ENCODE assay signal across 9 mouse cellular contexts in genomic region chr8:120595963-120596362, GRCm38 (mm10). TPM values are rescaled to one million over a fixed set of nuclear protein-coding genes. Genes with fewer than 3 reads are reported as not detected.
DNase-seq lines count a peak whose midpoint lies in the region; ATAC-seq and TF ChIP-seq lines count a peak whose summit lies in the region.
"Had no signal": no experiment of that assay in that cellular context is flagged by ENCODE, and none has a peak within 500 bp of the region (broad histone marks: within the 10 kb centered on the region; RNA-seq: fewer than 3 reads in every experiment).

No protein-coding gene starts in this region.

- no peak overlapping the region for H3K27ac ChIP-seq in layer of hippocampus, adult 2 months
- no peak overlapping the region for H3K27ac ChIP-seq in neural tube, embryonic 12.5 days
- H3K27ac ChIP-seq: heart, embryonic 15.5 days had no signal

- TF ChIP-seq CTCF in layer of hippocampus, adult 2 months (conservative IDR thresholded peaks at IDR 0.05): peak; percentile 95
- TF ChIP-seq CTCF in E14TG2a.4 (conservative IDR thresholded peaks at IDR 0.05; ENCODE audit: low read length): peak; percentile 91

- H3K4me2 ChIP-seq in neural tube, embryonic 12.5 days (replicated peaks): no peak overlapping the region
- H3K4me2 ChIP-seq: heart, embryonic 15.5 days had no signal

- DNase-seq in layer of hippocampus, adult 2 months (ENCODE audit: low spot score in 2 of 2): no peak
- no peak for DNase-seq in layer of hippocampus, adult 9-11 months
- peak; percentile 47 for DNase-seq in T-cell, adult 2 months (ENCODE audit: low spot score)
- DNase-seq in embryo, embryonic 11.5 days (ENCODE audit: low read depth, low spot score): peak; percentile 56
- DNase-seq in kidney, postnatal 4 days: peak; percentile 74 to 76
- DNase-seq in layer of hippocampus, adult 9-10 months (ENCODE audit: low spot score): no peak

- H3K9me3 ChIP-seq in E14TG2a.4 (ENCODE audit: low read length): peaks cover 5% of the 10 kb centered on the region
- no peaks in the 10 kb centered on the region for H3K9me3 ChIP-seq in neural tube, embryonic 12.5 days
- H3K9me3 ChIP-seq: heart, embryonic 15.5 days had no signal

- no peaks in the 10 kb centered on the region for H3K36me3 ChIP-seq in E14TG2a.4 (ENCODE audit: insufficient read depth, low read length)
- no peaks in the 10 kb centered on the region for H3K36me3 ChIP-seq in neural tube, embryonic 12.5 days
- H3K36me3 ChIP-seq: heart, embryonic 15.5 days had no signal

- 9% methylated on average over 5 of the region's 5 CpGs for WGBS in neural tube, embryonic 12.5 days

- peaks cover 28% of the 10 kb centered on the region for H3K4me1 ChIP-seq in E14TG2a.4 (replicated peaks; ENCODE audit: low read depth, low read length)
- H3K4me1 ChIP-seq in neural tube, embryonic 12.5 days: peaks cover 11% of the 10 kb centered on the region

- peaks cover 15% of the 10 kb centered on the region for H3K27me3 ChIP-seq in E14TG2a.4 (ENCODE audit: insufficient read depth, low read length)
- H3K27me3 ChIP-seq in neural tube, embryonic 12.5 days (replicated peaks): no peaks in the 10 kb centered on the region
- H3K27me3 ChIP-seq: heart, embryonic 15.5 days had no signal

- H3K4me3 ChIP-seq in layer of hippocampus, adult 2 months: no peak overlapping the region
- no peak overlapping the region for H3K4me3 ChIP-seq in E14TG2a.4 (replicated peaks; ENCODE audit: low read length)
- no peak overlapping the region for H3K4me3 ChIP-seq in neural tube, embryonic 12.5 days
- H3K4me3 ChIP-seq: heart, embryonic 15.5 days had no signal

- peak; percentile 33; the same call in 1 of the 2 replicates for ATAC-seq in neural tube, embryonic 12.5 days (ENCODE audit: low FRiP score, low read depth)

- no peak overlapping the region for H3K9ac ChIP-seq in neural tube, embryonic 12.5 days
- H3K9ac ChIP-seq: heart, embryonic 15.5 days had no signal

RNA-seq across cellular contexts. Expression of gene Gins2, which starts 6.9 kb away (rescaled TPM):
- 1 to 10 TPM; 5.2 to 6.2 TPM for total RNA-seq in layer of hippocampus, adult 2 months (2021)
- 53.4 and 54.7 TPM in 2 replicates for polyA plus RNA-seq in neural tube, embryonic 12.5 days (2016; fragmentation: Nextera tagmentation; extraction: Ambion mirVana)

RNA-seq across cellular contexts. Expression of gene 1190005I06Rik, which starts 51.5 kb away (rescaled TPM):
- total RNA-seq in layer of hippocampus, adult 2 months (2021): 10 to 100 TPM; 14.0 to 15.6 TPM
- polyA plus RNA-seq in neural tube, embryonic 12.5 days (2016; fragmentation: Nextera tagmentation; extraction: Ambion mirVana): 4.0 and 6.3 TPM in 2 replicates

Comparison
In these comparisons a context has a peak if more than half of its experiments do, and no peak if none do; other contexts are left out.
1. DNase-seq: peak in T-cell, adult 2 months (single experiment), embryo, embryonic 11.5 days (single experiment) and kidney, postnatal 4 days (2 of 2); none in layer of hippocampus, adult 2 months (0 of 2), layer of hippocampus, adult 9-11 months (single experiment) and layer of hippocampus, adult 9-10 months (single experiment).